Mouse (Mus musculus) liver, adult 2 months (tissue): ENCODE data around the gene Folr2.

ENCODE experiments used
- CTCF ChIP-seq: fragments of 200-500 bp; IDR thresholded peaks from 2 replicates; pipeline ENCODE4 v1.5.1; 2011; ENCODE audit warnings: low read depth, low read length, control low read depth
- POLR2A ChIP-seq: fragments of 200-500 bp; IDR thresholded peaks from 2 replicates; pipeline ENCODE4 v1.6.1; 2011; ENCODE audit warnings: low read length, control low read depth; ENCODE audit not compliant: insufficient read depth; ENCODE audit errors: extremely low read depth

DNA sequence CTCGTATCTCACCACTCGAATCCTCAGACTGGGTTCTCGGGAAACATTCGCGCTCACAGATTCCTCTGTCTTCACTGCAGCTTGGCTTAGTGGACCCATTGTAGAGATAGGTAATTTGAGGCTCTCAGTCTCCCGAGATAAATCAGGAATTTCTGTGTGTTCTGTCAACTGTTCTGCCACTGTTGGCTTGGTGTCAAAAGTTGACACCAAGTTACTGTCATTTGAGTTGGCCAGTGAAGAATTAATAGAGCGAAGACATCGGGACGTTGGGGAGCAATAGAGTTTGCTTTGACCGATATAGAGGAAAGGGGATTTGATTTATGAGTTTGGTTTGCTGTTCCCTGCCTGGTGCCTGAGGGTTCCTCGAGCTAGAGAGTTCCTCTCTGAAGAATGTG lies 49.3 kb upstream of the Folr2 start, which contains the start of gene Tomt:
- TF ChIP-seq CTCF (no peak), POLR2A (no peak)
